In the genomic region with DNA sequence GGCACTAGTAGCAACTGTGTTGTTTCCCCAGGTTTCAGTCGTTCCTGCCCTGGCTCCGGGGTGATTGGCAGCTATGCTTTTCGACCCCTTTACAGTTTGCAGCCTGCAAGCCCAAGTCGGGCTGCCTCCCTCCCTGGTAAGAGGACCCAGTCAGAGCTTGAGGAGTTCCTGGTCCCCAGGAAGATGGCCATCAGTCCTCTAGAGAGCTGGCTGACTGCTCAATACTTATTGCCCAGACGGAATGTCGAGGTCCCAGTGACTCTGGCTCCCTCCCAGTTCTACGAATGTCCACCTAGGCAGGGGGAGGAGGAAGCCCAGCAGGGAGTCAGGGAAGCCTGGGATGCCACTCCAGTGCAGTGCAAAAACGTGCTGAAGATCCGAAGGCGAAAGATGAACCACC, we compare ENCODE assay signal across 8 mouse cellular contexts. TPM values are rescaled to one million over a fixed set of nuclear protein-coding genes. Genes with fewer than 3 reads are reported as not detected.
DNase-seq lines count a peak whose midpoint lies in the region; ATAC-seq and TF ChIP-seq lines count a peak whose summit lies in the region.

No protein-coding gene starts in this region.

- peaks cover 8% of the 10 kb centered on the region; the same call in 1 of the 2 replicates for H3K36me3 ChIP-seq in heart, embryonic 11.5 days (ENCODE audit: control insufficient read depth, insufficient read depth, low read length)
- 0 out of 2 replicates have a peak, but pooled peaks cover 2% of the 10 kb centered on the region for H3K36me3 ChIP-seq in ES-Bruce4 (ENCODE audit: control insufficient read depth, insufficient read depth, low read length, poor library complexity, severe bottlenecking)
- peaks cover 3% of the 10 kb centered on the region; the same call in 1 of the 2 replicates for H3K36me3 ChIP-seq in forebrain, embryonic 16.5 days (ENCODE audit: control insufficient read depth, insufficient read depth)
- H3K36me3 ChIP-seq in liver, postnatal 0 days (replicated peaks; ENCODE audit: insufficient read depth, low read length) = peaks cover 8% of the 10 kb centered on the region; the same call in 1 of the 2 replicates

- no peak overlapping the region for H3K27ac ChIP-seq in heart, embryonic 11.5 days (ENCODE audit: low read depth, low read length)
- H3K27ac ChIP-seq in ES-Bruce4 (ENCODE audit: insufficient read depth, low read length) = no peak overlapping the region
- H3K27ac ChIP-seq in forebrain, embryonic 16.5 days (ENCODE audit: low read length) = no peak overlapping the region
- H3K27ac ChIP-seq in liver, postnatal 0 days (ENCODE audit: low read depth) = peak overlapping the region; percentile 91

- ATAC-seq in heart, embryonic 11.5 days (replicated peaks; ENCODE audit: insufficient number of reproducible peaks, low FRiP score, low TSS enrichment) = no peak
- ATAC-seq in forebrain, embryonic 16.5 days = no peak
- no peak for ATAC-seq in liver, postnatal 0 days

- H3K27me3 ChIP-seq in heart, embryonic 11.5 days (ENCODE audit: control insufficient read depth, insufficient read depth, low read length) = no peaks in the 10 kb centered on the region
- H3K27me3 ChIP-seq in ES-Bruce4 (ENCODE audit: control insufficient read depth, insufficient read depth, low read length, poor library complexity, severe bottlenecking) = no peaks in the 10 kb centered on the region
- no peaks in the 10 kb centered on the region for H3K27me3 ChIP-seq in forebrain, embryonic 16.5 days (replicated peaks; ENCODE audit: control insufficient read depth, insufficient read depth, low read length)
- no peaks in the 10 kb centered on the region for H3K27me3 ChIP-seq in liver, postnatal 0 days (ENCODE audit: insufficient read depth, low read length)

- peaks cover 10% of the 10 kb centered on the region for H3K4me1 ChIP-seq in heart, embryonic 11.5 days (ENCODE audit: control insufficient read depth, insufficient read depth, low read length)
- H3K4me1 ChIP-seq in ES-Bruce4 (ENCODE audit: control insufficient read depth, insufficient read depth, low read length) = peaks cover 2% of the 10 kb centered on the region
- H3K4me1 ChIP-seq in forebrain, embryonic 16.5 days (replicated peaks; ENCODE audit: control insufficient read depth, insufficient read depth, low read length) = peaks cover 24% of the 10 kb centered on the region
- peaks cover 23% of the 10 kb centered on the region for H3K4me1 ChIP-seq in liver, postnatal 0 days (ENCODE audit: insufficient read depth)

- H3K9me3 ChIP-seq in heart, embryonic 11.5 days (replicated peaks; ENCODE audit: control insufficient read depth, low read length) = no peaks in the 10 kb centered on the region
- no peaks in the 10 kb centered on the region for H3K9me3 ChIP-seq in ES-Bruce4 (replicated peaks; ENCODE audit: control insufficient read depth, insufficient read depth, low read length, poor library complexity, severe bottlenecking)
- no peaks in the 10 kb centered on the region for H3K9me3 ChIP-seq in forebrain, embryonic 16.5 days (ENCODE audit: control insufficient read depth, low read length)
- no peaks in the 10 kb centered on the region for H3K9me3 ChIP-seq in liver, postnatal 0 days (ENCODE audit: low read length)

- WGBS in heart, embryonic 11.5 days (ENCODE audit: insufficient replicate concordance) = 51% methylated on average over 10 of the region's 10 CpGs
- WGBS in forebrain, embryonic 16.5 days = 55% methylated on average over 10 of the region's 10 CpGs
- 48% methylated on average over 10 of the region's 10 CpGs for WGBS in liver, postnatal 0 days (ENCODE audit: insufficient replicate concordance)

- H3K4me3 ChIP-seq in heart, embryonic 11.5 days (ENCODE audit: low read depth, low read length) = peak overlapping the region; percentile 93
- peak overlapping the region; percentile 88 for H3K4me3 ChIP-seq in ES-Bruce4 (ENCODE audit: low read depth, low read length)
- H3K4me3 ChIP-seq in forebrain, embryonic 16.5 days (replicated peaks; ENCODE audit: low read length) = peak overlapping the region; percentile 78
- H3K4me3 ChIP-seq in liver, postnatal 0 days (ENCODE audit: low read depth, low read length) = peak overlapping the region; percentile 98

- no peak for TF ChIP-seq CTCF in ES-Bruce4 (IDR thresholded peaks at IDR 0.05; ENCODE audit: low read depth, low read length)
- no peak for TF ChIP-seq CTCF in liver, postnatal 0 days (IDR thresholded peaks at IDR 0.05; ENCODE audit: low read depth)

- H3K9ac ChIP-seq in heart, embryonic 11.5 days (ENCODE audit: low read depth, low read length) = peak overlapping the region; percentile 84
- H3K9ac ChIP-seq in ES-Bruce4 (ENCODE audit: low read depth, poor library complexity, severe bottlenecking) = peak overlapping the region; percentile 74
- peak overlapping the region; percentile 86 for H3K9ac ChIP-seq in forebrain, embryonic 16.5 days (replicated peaks; ENCODE audit: low read depth, low read length)
- H3K9ac ChIP-seq in liver, postnatal 0 days (replicated peaks) = peak overlapping the region; percentile 95

- TF ChIP-seq EP300 in ES-Bruce4 (IDR thresholded peaks at IDR 0.05; ENCODE audit: insufficient read depth, low read depth, low read length) = no peak
- no peak for TF ChIP-seq EP300 in liver, postnatal 0 days (IDR thresholded peaks at IDR 0.05; ENCODE audit: low read depth)

- peak overlapping the region; percentile 96 for H3K4me2 ChIP-seq in heart, embryonic 11.5 days
- H3K4me2 ChIP-seq in forebrain, embryonic 16.5 days (ENCODE audit: low read length) = peak overlapping the region; percentile 93
- peak overlapping the region; percentile 80 for H3K4me2 ChIP-seq in liver, postnatal 0 days (ENCODE audit: low read depth, low read length)

- no peak for TF ChIP-seq POLR2A in ES-Bruce4 (IDR thresholded peaks at IDR 0.05; ENCODE audit: insufficient read depth, low read length)

- DNase-seq in heart, adult 18-20 months = no peak
- no peak for DNase-seq in liver, postnatal 0 days
- no peak for DNase-seq in urinary bladder, postnatal 10 days (ENCODE audit: low spot score)
- DNase-seq in layer of hippocampus, adult 8-10 months (ENCODE audit: low spot score in 2 of 2) = no peak
- DNase-seq in thymus, postnatal 25 days = no peak

RNA-seq across cellular contexts. Expression of a gene that starts 1.2 kb away (rescaled TPM):
- 121 and 122 TPM in 2 replicates for polyA plus RNA-seq in heart, embryonic 11.5 days (2014; fragmentation: Nextera tagmentation; extraction: Ambion mirVana)
- total RNA-seq in heart, adult 18-20 months (2021) = 100 to 1,000 TPM; 106 to 108 TPM
- polyA plus RNA-seq in ES-Bruce4 (2011; ENCODE audit: insufficient read depth, insufficient read length, low read depth, missing spikeins) = 70.6 and 76.0 TPM in 2 replicates
- polyA plus RNA-seq in forebrain, embryonic 16.5 days (2015; fragmentation: Nextera tagmentation; extraction: Ambion mirVana) = 111 and 121 TPM in 2 replicates
- 89.9 and 92.7 TPM in 2 replicates for polyA plus RNA-seq in liver, postnatal 0 days (2015; fragmentation: Nextera tagmentation; extraction: Ambion mirVana)
- 100 to 1,000 TPM in 1 of 4 experiments, 10 to 100 TPM in 3; 95.2 to 103 (median 97.9) TPM for total RNA-seq in layer of hippocampus, adult 8-10 months (2022)

RNA-seq across cellular contexts. Expression of a gene that starts 7.2 kb away (rescaled TPM):
- 34.5 and 37.2 TPM in 2 replicates for polyA plus RNA-seq in heart, embryonic 11.5 days (2014; fragmentation: Nextera tagmentation; extraction: Ambion mirVana)
- total RNA-seq in heart, adult 18-20 months (2021) = 10 to 100 TPM; 22.0 to 26.6 TPM
- polyA plus RNA-seq in ES-Bruce4 (2011; ENCODE audit: insufficient read depth, insufficient read length, low read depth, missing spikeins) = 21.1 and 26.1 TPM in 2 replicates
- 16.9 and 19.8 TPM in 2 replicates for polyA plus RNA-seq in forebrain, embryonic 16.5 days (2015; fragmentation: Nextera tagmentation; extraction: Ambion mirVana)
- 13.7 and 14.4 TPM in 2 replicates for polyA plus RNA-seq in liver, postnatal 0 days (2015; fragmentation: Nextera tagmentation; extraction: Ambion mirVana)
- 10 to 100 TPM in 2 of 4 experiments, 1 to 10 TPM in 2; 7.4 to 10.9 (median 9.6) TPM for total RNA-seq in layer of hippocampus, adult 8-10 months (2022)

RNA-seq across cellular contexts. Expression of a gene that starts 14.9 kb away (rescaled TPM):
- 5.8 and 6.8 TPM in 2 replicates for polyA plus RNA-seq in heart, embryonic 11.5 days (2014; fragmentation: Nextera tagmentation; extraction: Ambion mirVana)
- 10 to 100 TPM; 45.0 to 51.5 TPM for total RNA-seq in heart, adult 18-20 months (2021)
- polyA plus RNA-seq in ES-Bruce4 (2011; ENCODE audit: insufficient read depth, insufficient read length, low read depth, missing spikeins) = 15.2 and 20.3 TPM in 2 replicates
- polyA plus RNA-seq in forebrain, embryonic 16.5 days (2015; fragmentation: Nextera tagmentation; extraction: Ambion mirVana) = 7.0 and 10.0 TPM in 2 replicates
- 5.1 and 5.7 TPM in 2 replicates for polyA plus RNA-seq in liver, postnatal 0 days (2015; fragmentation: Nextera tagmentation; extraction: Ambion mirVana)
- total RNA-seq in layer of hippocampus, adult 8-10 months (2022) = 10 to 100 TPM; 71.0 to 91.3 (median 82.6) TPM

RNA-seq across cellular contexts. Expression of a gene that starts 20.0 kb away (rescaled TPM):
- polyA plus RNA-seq in heart, embryonic 11.5 days (2014; fragmentation: Nextera tagmentation; extraction: Ambion mirVana) = 126 and 129 TPM in 2 replicates
- total RNA-seq in heart, adult 18-20 months (2021) = 10 to 100 TPM; 17.9 to 25.7 TPM
- polyA plus RNA-seq in ES-Bruce4 (2011; ENCODE audit: insufficient read depth, insufficient read length, low read depth, missing spikeins) = 86.1 and 87.6 TPM in 2 replicates
- 176 and 188 TPM in 2 replicates for polyA plus RNA-seq in forebrain, embryonic 16.5 days (2015; fragmentation: Nextera tagmentation; extraction: Ambion mirVana)
- 47.7 and 52.5 TPM in 2 replicates for polyA plus RNA-seq in liver, postnatal 0 days (2015; fragmentation: Nextera tagmentation; extraction: Ambion mirVana)
- 100 to 1,000 TPM in 1 of 4 experiments, 10 to 100 TPM in 3; 69.6 to 104 (median 79.7) TPM for total RNA-seq in layer of hippocampus, adult 8-10 months (2022)

RNA-seq across cellular contexts. Expression of a gene that starts 29.6 kb away (rescaled TPM):
- polyA plus RNA-seq in heart, embryonic 11.5 days (2014; fragmentation: Nextera tagmentation; extraction: Ambion mirVana) = 152 and 166 TPM in 2 replicates
- total RNA-seq in heart, adult 18-20 months (2021) = 10 to 100 TPM; 76.7 to 79.8 TPM
- 70.0 and 82.8 TPM in 2 replicates for polyA plus RNA-seq in ES-Bruce4 (2011; ENCODE audit: insufficient read depth, insufficient read length, low read depth, missing spikeins)
- polyA plus RNA-seq in forebrain, embryonic 16.5 days (2015; fragmentation: Nextera tagmentation; extraction: Ambion mirVana) = 214 and 231 TPM in 2 replicates
- 167 and 171 TPM in 2 replicates for polyA plus RNA-seq in liver, postnatal 0 days (2015; fragmentation: Nextera tagmentation; extraction: Ambion mirVana)
- 10 to 100 TPM; 74.2 to 85.2 (median 78.2) TPM for total RNA-seq in layer of hippocampus, adult 8-10 months (2022)
